Mouse (Mus musculus) left cerebral cortex, adult 2 months (tissue): Measurements from ENCODE around the gene Spdye4c. TPM values are rescaled to one million over a fixed set of nuclear protein-coding genes. Genes with fewer than 3 reads are reported as not detected.

Source experiments
- DNase-seq, 2 experiments: peaks; one replicate each; pipeline ENCODE4 v3.0.0; 2021 to 2022; ENCODE audit warnings: low spot score in 2 of 2, mixed read lengths in 1 of 2; ENCODE audit errors: extremely low spot score in 1 of 2
- H3K27ac ChIP-seq: fragments of 200-600 bp; 2 replicates; pipeline ENCODE4 v1.8.1; 2022
- H3K4me3 ChIP-seq: fragments of 200-600 bp; 2 replicates; pipeline ENCODE4 v1.8.1; 2022
- CTCF ChIP-seq: fragments of 200-600 bp; IDR thresholded peaks from 2 replicates; pipeline ENCODE4 v1.8.1; 2022; ENCODE audit warnings: antibody characterized with exemption, mild to moderate bottlenecking, moderate library complexity
- intact Hi-C: fragments of 180-260 bp; cut with DNase I; formaldehyde crosslinking; loops from one replicate; pipeline ENCODE4 v1.15.1; 2025
- long read RNA-seq, 2 experiments: library from polyadenylated mRNA; stranded (forward); transcript quantifications; one replicate each; pipeline ENCODE4 v2.0.0; 2021; ENCODE audit warnings: borderline mapping rate in 2 of 2
- total RNA-seq, 2 experiments: library from RNA; stranded (reverse); gene quantifications; 2 replicates each; pipeline ENCODE4 v1.2.3; 2021

Gene Spdye4c
- total RNA-seq: not detected
- long read RNA-seq, experiment 1: 0 reads
- long read RNA-seq, experiment 2: 0 reads

- intact Hi-C loops: no loop called here
- no peak for TF ChIP-seq CTCF
Observed at GRCm38 (mm10) chr2:128590909-128591308, at the start of gene Spdye4c. Gene Spdye4c (plus strand): TSS chr2:128591209.

GRCm38 (mm10) chr2:128543495-128543894 lies 47.5 kb upstream of the Spdye4c start:
- Histone ChIP-seq H3K27ac (no peak overlapping the region), H3K4me3 (no peak overlapping the region)
- DNase-seq: no peak
- intact Hi-C loops: no loop called here
- no peak; the same call in 1 of the 2 replicates for TF ChIP-seq CTCF

More at GRCm38 (mm10) chr2:128590909-128591308, at the start of gene Spdye4c:
- no peak for DNase-seq
- no peak within 1 kb of the TSS for H3K4me3 ChIP-seq
- H3K27ac ChIP-seq: no peak within 1 kb of the TSS

DNA sequence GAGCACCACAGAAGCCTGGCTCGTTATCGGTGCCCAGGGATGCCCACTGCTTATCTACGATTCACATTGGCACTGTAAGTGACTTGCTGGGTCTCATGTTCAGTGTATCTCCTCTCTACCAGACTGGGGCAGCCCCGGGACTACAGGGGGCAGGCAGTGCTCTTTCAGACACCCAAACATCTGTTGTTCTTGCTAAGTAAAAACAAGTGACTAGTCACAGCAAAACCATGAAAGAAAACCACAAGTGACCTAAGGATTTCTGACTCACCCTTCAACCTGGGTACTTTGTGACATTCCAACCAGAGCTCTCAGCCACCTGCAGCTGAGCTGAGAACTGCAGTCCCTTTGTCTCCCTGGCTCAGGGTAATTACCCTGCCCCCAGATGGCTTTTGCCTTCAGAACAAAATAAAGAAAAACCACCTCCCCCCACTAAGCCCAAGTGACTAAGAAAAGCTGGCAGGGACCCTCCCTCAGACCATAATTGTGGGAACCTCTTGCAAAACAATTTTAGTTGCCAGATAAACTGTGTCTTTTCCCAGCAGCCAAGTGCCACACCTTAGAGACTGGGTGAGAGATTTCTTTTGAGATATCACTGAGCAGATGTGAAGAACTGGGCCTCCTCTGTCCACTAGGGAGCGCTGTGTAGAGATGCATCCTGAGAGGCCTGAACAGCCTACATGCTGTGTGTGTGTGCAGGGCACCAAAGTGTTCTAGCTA lies 46.4 kb upstream of the Spdye4c start:
- no peak for DNase-seq
- H3K27ac ChIP-seq: no peak overlapping the region
- intact Hi-C loops: no loop called here
- no peak overlapping the region for H3K4me3 ChIP-seq
- peak; percentile 56 for TF ChIP-seq CTCF

GRCm38 (mm10) chr2:128545447-128545846 lies 45.6 kb upstream of the Spdye4c start:
- TF ChIP-seq CTCF: no peak
- no peak overlapping the region for H3K4me3 ChIP-seq
- H3K27ac ChIP-seq: no peak overlapping the region
- no peak for DNase-seq
- intact Hi-C loops: no loop called here

- Histone ChIP-seq H3K27ac (no peak overlapping the region), H3K4me3 (no peak overlapping the region)
- no peak for DNase-seq
- TF ChIP-seq CTCF: no peak
- intact Hi-C loops: no loop called here
Observed at GRCm38 (mm10) chr2:128547079-128547478, 43.9 kb upstream of the Spdye4c start.

- no peak for DNase-seq
- H3K27ac ChIP-seq: no peak overlapping the region
- intact Hi-C loops: no loop called here
Observed at GRCm38 (mm10) chr2:128548262-128548661, 42.7 kb upstream of the Spdye4c start.

DNA sequence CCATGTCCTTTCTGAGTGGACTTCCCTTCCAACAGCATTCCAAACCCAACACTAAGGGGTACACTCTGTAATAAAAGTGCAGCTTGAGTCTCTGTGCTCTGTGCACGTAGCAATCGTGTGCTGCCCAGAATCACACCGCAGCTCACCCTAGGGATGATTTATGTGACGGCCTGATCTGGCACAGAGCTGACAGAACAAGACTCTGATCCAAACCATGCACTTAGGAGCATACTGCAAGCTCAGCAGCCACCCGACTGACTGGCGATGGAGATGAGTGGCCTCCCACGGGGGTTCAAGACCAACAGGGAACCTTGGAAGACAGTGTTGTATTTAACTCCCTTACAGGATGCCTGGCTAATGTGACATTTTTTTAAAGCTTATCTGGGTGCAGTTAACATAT lies 41.4 kb upstream of the Spdye4c start:
- Histone ChIP-seq H3K27ac (no peak overlapping the region), H3K4me3 (no peak overlapping the region)
- no peak for DNase-seq
- TF ChIP-seq CTCF: no peak
- intact Hi-C loops: no loop called here

More at GRCm38 (mm10) chr2:128548262-128548661, 42.7 kb upstream of the Spdye4c start:
- no peak for TF ChIP-seq CTCF
- H3K4me3 ChIP-seq: no peak overlapping the region

DNA sequence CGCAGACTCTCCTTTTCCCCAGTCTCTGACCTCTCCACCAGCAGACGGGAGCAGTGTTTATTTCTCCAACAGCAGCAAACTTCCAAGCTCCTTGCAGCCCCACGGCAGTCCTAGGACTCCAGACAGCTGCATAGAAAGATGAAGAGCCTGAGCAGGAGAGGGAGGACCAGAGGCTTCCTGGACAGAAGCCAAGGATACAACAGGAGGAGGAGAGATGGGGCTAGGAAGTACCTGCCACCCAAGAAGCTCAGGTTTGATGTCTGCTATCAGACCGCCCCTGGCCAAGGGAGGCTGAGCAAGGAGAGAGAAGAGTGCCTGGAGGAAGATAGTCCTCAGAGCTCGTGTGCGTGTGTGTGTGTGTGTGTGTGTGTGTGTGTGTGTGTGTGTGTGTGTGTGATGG lies 41.0 kb upstream of the Spdye4c start:
- H3K27ac ChIP-seq: no peak overlapping the region
- DNase-seq: no peak
- no peak for TF ChIP-seq CTCF
- intact Hi-C loops: no loop called here
- H3K4me3 ChIP-seq: no peak overlapping the region

GRCm38 (mm10) chr2:128552080-128552791 lies 38.8 kb upstream of the Spdye4c start:
- intact Hi-C loops: no loop called here
- H3K4me3 ChIP-seq: no peak overlapping the region
- no peak overlapping the region for H3K27ac ChIP-seq
- no peak for TF ChIP-seq CTCF
- DNase-seq: no peak

GRCm38 (mm10) chr2:128552798-128553720 lies 38.0 kb upstream of the Spdye4c start:
- DNase-seq: no peak
- no peak overlapping the region for H3K27ac ChIP-seq
- intact Hi-C loops: no loop called here
- H3K4me3 ChIP-seq: no peak overlapping the region
- no peak for TF ChIP-seq CTCF

GRCm38 (mm10) chr2:128555082-128555481 lies 35.9 kb upstream of the Spdye4c start:
- TF ChIP-seq CTCF: no peak
- intact Hi-C loops: no loop called here
- H3K27ac ChIP-seq: no peak overlapping the region
- no peak overlapping the region for H3K4me3 ChIP-seq
- DNase-seq: no peak

GRCm38 (mm10) chr2:128564195-128564594 lies 26.8 kb upstream of the Spdye4c start:
- Histone ChIP-seq H3K27ac (no peak overlapping the region), H3K4me3 (no peak overlapping the region)
- DNase-seq: no peak
- peak; percentile 9 for TF ChIP-seq CTCF
- intact Hi-C loops: no loop called here
